Mouse (Mus musculus) activated CD4-positive, CD25-positive, alpha-beta regulatory T cell, adult 4 months (primary cell): ENCODE results near the gene Eml1. TPM values are rescaled to one million over a fixed set of nuclear protein-coding genes. Genes with fewer than 3 reads are reported as not detected.

Source experiments
- ATAC-seq: one replicate; pipeline ENCODE4 v1.8.0; 2017
- polyA plus RNA-seq, 2 experiments: library from polyadenylated mRNA; unstranded; fragments of 100-300 nt; shearing (Covaris generic); gene quantifications; one replicate each; pipeline ENCODE4 v1.2.1; 2017

Eml1 gene
- under 1 TPM in 1 of 2 experiments, not detected in 1; 0.38 TPM for polyA plus RNA-seq

DNA sequence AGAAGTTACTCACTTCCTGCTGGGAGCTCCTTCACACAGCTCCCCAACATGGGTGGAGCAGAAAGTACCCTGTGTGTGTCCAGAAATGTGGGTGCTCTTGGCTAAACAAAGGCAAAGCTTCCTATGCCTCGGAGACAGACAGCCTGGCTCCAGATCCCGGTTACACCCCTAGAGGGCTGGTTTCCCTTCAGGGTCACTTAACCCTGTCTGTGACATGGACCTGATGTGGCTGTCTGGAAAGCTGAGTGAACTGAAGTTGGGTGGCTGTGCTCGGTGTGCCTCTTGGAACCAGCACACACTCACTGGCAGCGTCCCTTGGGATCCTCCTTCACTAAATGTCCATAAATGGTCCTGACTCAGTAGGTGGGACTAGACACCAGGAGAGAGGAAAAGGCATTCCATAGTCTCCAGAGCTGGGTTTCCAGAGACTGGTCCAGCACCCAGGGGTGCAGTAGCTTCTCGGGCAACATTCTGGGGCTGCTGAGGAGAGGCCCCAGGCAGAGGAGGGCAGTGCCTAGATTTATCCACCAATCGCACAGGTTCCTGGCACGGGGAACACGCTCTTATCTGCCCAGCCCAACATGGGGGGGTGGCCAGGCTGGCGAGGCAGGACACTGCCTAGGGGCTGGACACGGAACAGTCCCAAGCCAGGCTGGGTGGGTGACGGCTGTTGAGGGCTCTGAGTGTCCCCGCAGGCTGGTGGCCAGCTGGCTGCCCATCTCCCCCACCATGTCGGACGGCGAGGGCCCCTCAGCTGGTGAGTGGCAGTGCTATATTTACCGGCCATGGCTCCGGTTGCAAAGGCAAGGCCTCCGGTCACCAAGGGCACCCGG is at the start of gene Eml1:
Eml1 (plus strand) TSS at position 362 of the 833 bp plus-strand sequence.
- no peak for ATAC-seq

- no peak for ATAC-seq
Measured at GRCm38 (mm10) chr12:108326401-108326800, 44.4 kb upstream of the Eml1 start.

GRCm38 (mm10) chr12:108327889-108328491 is 42.8 kb upstream of the Eml1 start:
- ATAC-seq, result no peak

- peak; percentile 44 for ATAC-seq
Measured at GRCm38 (mm10) chr12:108333056-108333455, 37.7 kb upstream of the Eml1 start.

- ATAC-seq, result no peak
Measured at GRCm38 (mm10) chr12:108333481-108333882, 37.3 kb upstream of the Eml1 start.

- peak; percentile 95 for ATAC-seq
Measured at GRCm38 (mm10) chr12:108333895-108334445, 36.8 kb upstream of the Eml1 start, which contains the start of gene Cyp46a1. Cyp46a1 (plus strand) TSS chr12:108334381.

GRCm38 (mm10) chr12:108334529-108334928 is 36.2 kb upstream of the Eml1 start:
- ATAC-seq, result no peak

GRCm38 (mm10) chr12:108338572-108339190 is 32.1 kb upstream of the Eml1 start:
- no peak for ATAC-seq

- no peak for ATAC-seq
Measured at GRCm38 (mm10) chr12:108348151-108348550, 22.6 kb upstream of the Eml1 start.

- no peak for ATAC-seq
Measured at GRCm38 (mm10) chr12:108349026-108349425, 21.7 kb upstream of the Eml1 start.

DNA sequence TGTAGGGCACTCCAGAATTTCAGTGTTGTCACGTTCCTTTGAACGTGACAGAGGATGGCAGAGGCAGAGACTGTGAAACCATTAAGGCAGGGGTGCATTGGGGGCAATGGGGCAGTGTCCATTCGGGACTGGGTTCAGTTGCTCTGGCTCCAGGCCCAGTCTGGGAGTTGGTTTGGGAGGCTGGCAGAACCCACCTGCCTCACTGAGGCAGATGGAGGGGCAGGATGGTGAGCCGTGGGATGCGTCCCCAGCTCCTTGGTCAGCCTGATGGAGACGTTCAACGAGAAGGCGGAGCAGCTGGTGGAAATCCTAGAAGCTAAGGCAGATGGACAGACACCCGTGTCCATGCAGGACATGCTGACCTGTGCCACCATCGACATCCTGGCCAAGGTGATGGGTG is 19.8 kb upstream of the Eml1 start:
- ATAC-seq, result no peak

DNA sequence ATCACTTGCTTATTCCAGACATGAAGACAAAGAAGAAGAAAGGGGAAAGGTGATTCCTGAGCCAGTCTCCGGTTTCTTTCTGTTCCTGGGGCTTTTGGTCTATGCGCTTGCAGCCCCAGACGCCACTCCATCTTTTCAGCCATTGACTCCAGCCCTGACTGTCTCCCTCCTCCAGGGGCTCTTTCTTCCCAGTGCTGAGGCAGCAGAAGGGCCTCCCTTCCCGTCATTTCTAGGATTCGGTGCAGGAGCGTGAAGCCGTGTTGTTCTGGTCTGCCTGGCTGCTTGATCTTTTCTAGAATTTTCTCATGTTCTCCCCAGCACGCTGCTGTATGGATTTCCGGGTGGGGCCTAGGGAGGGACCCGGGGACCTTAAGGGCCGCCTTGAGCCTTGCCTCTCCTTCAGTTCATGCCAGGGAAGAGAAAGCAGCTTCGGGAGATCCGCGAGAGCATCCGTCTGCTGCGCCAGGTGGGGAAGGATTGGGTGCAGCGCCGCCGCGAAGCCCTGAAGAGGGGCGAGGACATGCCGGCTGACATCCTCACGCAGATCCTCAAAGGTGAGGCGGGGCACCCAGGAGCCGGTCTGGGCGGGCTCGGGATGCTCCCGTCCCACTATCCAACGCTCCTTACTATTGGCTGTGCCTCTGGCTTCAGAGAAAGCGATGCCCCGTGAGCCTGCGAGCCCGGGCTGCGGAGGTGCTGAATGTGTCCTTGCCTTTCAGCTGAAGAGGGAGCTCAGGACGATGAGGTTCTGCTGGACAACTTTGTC is 18.2 kb upstream of the Eml1 start:
- no peak for ATAC-seq

- ATAC-seq, result no peak
Measured at GRCm38 (mm10) chr12:108354284-108354683, 16.5 kb upstream of the Eml1 start.

GRCm38 (mm10) chr12:108355271-108355670 is 15.5 kb upstream of the Eml1 start:
- ATAC-seq, result no peak

DNA sequence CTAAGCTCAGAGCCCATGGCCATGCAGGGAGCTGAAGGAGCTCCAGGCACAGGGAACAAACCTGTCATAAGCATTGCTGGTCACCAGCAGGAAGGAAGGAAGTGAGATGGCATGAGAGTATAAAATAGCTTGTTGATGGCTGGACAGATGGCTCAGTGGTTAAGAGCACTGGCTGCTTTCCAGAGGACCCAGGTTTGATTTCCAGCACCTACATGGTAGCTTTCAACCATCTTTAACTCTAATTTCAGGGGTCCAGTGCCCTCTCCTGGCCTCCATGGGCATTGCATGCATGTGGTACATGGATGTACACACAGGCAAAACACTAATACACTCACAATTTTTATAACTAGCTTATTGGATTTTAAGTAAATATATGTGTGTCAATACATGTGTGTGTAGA is 14.8 kb upstream of the Eml1 start:
- no peak for ATAC-seq

GRCm38 (mm10) chr12:108363796-108364195 is 7.0 kb upstream of the Eml1 start:
- ATAC-seq, result no peak

- no peak for ATAC-seq
Measured at GRCm38 (mm10) chr12:108365340-108365739, 5.4 kb upstream of the Eml1 start.

GRCm38 (mm10) chr12:108365868-108366267 is 4.9 kb upstream of the Eml1 start:
- ATAC-seq, result no peak

DNA sequence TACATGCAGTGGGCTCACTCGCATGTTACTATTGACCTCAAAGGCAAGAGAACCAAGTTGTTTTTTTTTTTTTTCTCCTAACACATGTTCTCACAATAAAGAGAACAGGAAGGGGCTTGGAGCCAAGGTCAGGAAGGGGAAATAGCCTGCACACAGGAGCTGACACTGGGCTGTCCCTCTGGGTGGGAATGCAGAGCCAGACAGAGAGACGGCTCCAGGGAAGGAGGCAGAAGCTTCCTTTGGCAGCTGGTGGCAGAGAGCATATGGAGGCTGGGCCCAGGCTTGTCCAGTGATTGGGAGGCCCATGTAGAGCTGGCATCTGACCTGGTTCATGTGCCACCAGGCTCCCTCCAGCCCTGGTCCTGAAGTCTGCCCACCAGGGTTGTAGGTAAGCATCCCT is 2.8 kb upstream of the Eml1 start:
- no peak for ATAC-seq

DNA sequence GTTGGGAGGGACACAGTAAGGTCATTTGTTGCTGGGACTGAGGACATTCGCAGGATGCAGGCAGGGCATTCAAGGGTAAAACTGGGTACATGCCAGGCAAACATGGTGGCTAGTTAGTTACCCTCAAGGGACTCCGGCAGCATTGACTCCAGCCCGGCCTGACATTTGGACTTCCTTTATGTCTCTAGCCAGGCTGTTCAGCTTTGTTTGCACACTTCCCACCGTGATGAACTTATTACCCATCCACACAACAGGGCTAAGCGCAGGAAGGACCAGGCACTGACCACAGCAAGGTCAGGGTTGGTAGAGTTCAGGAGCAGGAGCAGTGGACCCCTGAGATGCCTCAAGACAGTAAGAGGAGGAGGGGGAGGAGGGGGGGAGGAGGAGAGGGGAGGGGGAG is 1.8 kb upstream of the Eml1 start:
- no peak for ATAC-seq

- ATAC-seq, result no peak
Measured at GRCm38 (mm10) chr12:108371429-108371765, 640 bp downstream of the Eml1 start.

GRCm38 (mm10) chr12:108372241-108372640 is 1.5 kb downstream of the Eml1 start:
- no peak for ATAC-seq

DNA sequence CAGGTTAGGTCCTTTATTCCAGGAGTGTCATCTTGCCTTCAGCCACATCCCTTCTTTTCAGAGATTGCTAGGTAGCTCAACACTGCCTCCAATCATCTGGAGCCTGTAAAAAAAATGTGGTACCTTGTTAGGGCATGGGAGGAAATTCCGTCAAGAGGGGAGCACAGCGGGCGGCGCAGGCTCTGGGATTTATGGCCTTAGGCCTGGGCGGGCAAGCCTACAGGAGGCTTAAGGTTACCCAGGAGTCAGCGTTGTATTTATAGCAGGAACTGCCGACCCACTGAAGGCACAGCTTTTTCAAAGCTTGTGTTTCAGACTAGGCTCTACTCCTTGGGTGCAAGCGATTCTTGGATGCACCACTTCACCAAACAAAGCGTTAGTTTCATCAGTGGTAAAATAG is 2.9 kb downstream of the Eml1 start:
- no peak for ATAC-seq
